Mouse (Mus musculus) forebrain, embryonic 13.5 days (tissue): Measurements from ENCODE around the gene Krt8. TPM values are rescaled to one million over a fixed set of nuclear protein-coding genes. Genes with fewer than 3 reads are reported as not detected.
"Not testable (repeated sequence)": the region's sequence is repeated elsewhere in the genome, so short reads cannot be mapped to it uniquely, and the experiment has no call there.

Source experiments
- ATAC-seq: fragments of 200-750 bp; cut with Nextera tagmentation; 2 replicates; pipeline ENCODE4 v1.8.0; 2017
- H3K27ac ChIP-seq: fragments of 300-500 bp; sonication (generic); 2 replicates; pipeline ENCODE4 v1.5.1; 2015; ENCODE audit warnings: inconsistent platforms, mild to moderate bottlenecking, moderate library complexity
- H3K27me3 ChIP-seq: fragments of 300-500 bp; sonication (generic); 2 replicates; pipeline ENCODE4 v1.6.1; 2015; ENCODE audit warnings: mild to moderate bottlenecking, inconsistent platforms
- H3K36me3 ChIP-seq: fragments of 300-500 bp; sonication (generic); 2 replicates; pipeline ENCODE4 v1.6.1; 2015; ENCODE audit warnings: mild to moderate bottlenecking, inconsistent platforms; ENCODE audit not compliant: poor library complexity, severe bottlenecking
- H3K4me1 ChIP-seq: fragments of 300-500 bp; sonication (generic); 2 replicates; pipeline ENCODE4 v1.6.1; 2015; ENCODE audit warnings: inconsistent platforms
- H3K4me2 ChIP-seq: fragments of 300-500 bp; sonication (generic); 2 replicates; pipeline ENCODE4 v1.6.1; 2015; ENCODE audit warnings: inconsistent platforms, mild to moderate bottlenecking, moderate library complexity
- H3K4me3 ChIP-seq: fragments of 300-500 bp; sonication (generic); 2 replicates; pipeline ENCODE4 v1.5.1; 2015; ENCODE audit warnings: mild to moderate bottlenecking, inconsistent platforms
- H3K9ac ChIP-seq: fragments of 300-500 bp; sonication (generic); 2 replicates; pipeline ENCODE4 v1.6.1; 2015; ENCODE audit warnings: mild to moderate bottlenecking, inconsistent platforms
- H3K9me3 ChIP-seq: fragments of 300-500 bp; sonication (generic); replicated peaks from 2 replicates; pipeline ENCODE4 v1.6.1; 2016; ENCODE audit warnings: inconsistent platforms
- WGBS: fragments of 180-500 bp; shearing (Covaris S2); methylation state at CpG from one replicate; pipeline ENCODE4 v1.1.7; 2015; 5-methylcytosine and 5-hydroxymethylcytosine counted together
- polyA plus RNA-seq: library from polyadenylated mRNA; unstranded; fragments of >200 nt; fragmentation: Nextera tagmentation; extraction: Ambion mirVana; gene quantifications from 2 replicates; pipeline ENCODE4 v1.2.1, GENCODE M21; 2015

Krt8 gene
- polyA plus RNA-seq, 1 experiment from 2014 or later, result 1.7 TPM

DNA sequence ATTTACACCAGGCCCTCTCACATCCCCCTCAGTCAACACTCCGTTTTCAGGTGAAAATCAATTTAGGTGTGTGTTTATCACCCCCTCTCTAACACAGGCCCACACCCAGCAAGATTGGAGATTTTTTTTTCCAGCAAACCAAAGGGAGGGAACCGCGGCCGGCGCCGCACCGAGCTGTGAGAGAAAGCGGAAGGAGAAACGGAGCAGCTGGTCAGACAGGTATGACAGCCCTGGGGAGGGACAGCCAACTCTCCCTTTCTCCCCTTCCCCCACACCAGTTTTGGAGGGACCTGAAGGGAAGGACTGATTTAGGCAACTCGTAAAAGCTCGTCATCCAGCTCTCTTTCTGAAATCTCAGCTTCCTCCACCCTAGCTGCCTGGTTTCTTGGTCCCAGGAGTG, 2.0 kb upstream of the Krt8 start:
- Histone ChIP-seq H3K27me3 (peaks cover 60% of the 10 kb centered on the region), H3K9me3 (no peaks in the 10 kb centered on the region), H3K4me1 (peaks cover 22% of the 10 kb centered on the region), H3K4me3 (no peak overlapping the region), H3K4me2 (no peak overlapping the region), H3K36me3 (no peaks in the 10 kb centered on the region), H3K9ac (no peak overlapping the region), H3K27ac (no peak overlapping the region)
- 37% methylated on average over 11 of the region's 11 CpGs for WGBS
- ATAC-seq, result no peak

GRCm38 (mm10) chr15:102005290-102005689, 1.0 kb upstream of the Krt8 start:
- Histone ChIP-seq H3K4me3 (no peak overlapping the region), H3K27me3 (peaks cover 69% of the 10 kb centered on the region), H3K9ac (no peak overlapping the region), H3K27ac (no peak overlapping the region), H3K36me3 (no peaks in the 10 kb centered on the region), H3K9me3 (no peaks in the 10 kb centered on the region), H3K4me2 (no peak overlapping the region), H3K4me1 (peaks cover 22% of the 10 kb centered on the region)
- ATAC-seq, result no peak
- WGBS, result 53% methylated on average over 4 of the region's 4 CpGs

DNA sequence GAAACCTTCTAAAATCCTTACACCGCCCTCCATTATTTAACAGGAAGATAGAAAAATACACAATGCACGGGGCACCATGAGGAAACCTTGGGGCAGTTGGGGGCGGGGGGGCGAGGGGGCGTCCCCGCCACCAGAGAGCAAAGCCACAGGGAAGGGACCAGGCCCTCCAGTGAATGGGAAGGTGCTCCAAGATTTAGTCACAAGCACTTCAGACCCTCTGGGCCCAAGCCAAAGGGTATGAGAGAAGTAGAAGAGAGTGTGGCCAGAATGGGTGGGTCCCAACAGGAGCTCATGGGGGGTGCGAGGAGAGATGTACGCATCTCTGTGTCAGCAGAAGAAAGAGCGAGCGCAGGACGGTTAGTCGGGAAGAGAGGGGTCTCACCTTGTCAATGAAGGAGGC, 766 bp downstream of the Krt8 start:
- peak overlapping the region; percentile 21 for H3K4me3 ChIP-seq
- ATAC-seq, result no peak
- 9% methylated on average over 12 of the region's 12 CpGs for WGBS

DNA sequence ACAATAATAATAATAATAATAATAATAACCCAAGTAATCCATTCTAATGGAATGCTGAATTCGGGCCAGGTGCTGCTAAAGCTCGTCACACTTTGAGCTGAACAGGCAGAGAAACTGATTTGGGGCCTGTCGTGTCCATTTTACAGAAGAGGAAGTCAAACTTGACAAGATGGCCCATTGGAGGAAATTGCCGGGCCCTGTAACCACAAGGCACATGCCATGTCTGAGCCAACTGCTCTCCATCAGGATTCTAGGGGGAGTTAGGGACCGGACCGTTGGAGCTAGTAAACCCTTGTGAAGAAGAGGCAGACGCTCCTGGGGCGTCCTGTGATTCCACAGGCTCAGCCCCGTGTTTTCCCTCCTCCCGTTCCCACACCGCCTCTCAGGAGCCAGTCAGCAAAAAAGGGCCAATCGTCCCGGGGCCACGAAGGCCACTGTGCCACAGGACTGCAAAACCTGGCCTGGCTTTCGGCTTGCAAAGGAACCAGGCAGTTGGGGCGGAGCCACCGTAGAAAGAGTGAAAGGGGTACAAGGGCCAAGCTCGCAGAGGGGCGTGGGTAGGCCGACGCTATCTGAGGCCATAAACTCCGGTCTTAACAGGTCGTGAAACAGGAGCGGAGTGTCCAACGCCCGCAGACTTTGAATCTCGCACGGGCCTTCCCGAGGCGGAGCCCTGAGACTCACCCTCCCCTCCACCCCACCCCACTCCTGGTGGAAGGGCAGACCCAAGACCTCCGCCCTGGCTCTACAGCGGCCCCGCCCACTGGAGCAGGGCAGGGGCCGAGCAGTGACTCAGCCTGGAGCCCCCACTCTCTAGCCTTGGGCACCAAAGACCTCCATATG, 1.4 kb downstream of the Krt8 start:
- Histone ChIP-seq H3K36me3 (no peaks in the 10 kb centered on the region), H3K4me3 (peak overlapping the region; percentile 21), H3K27me3 (peaks cover 66% of the 10 kb centered on the region), H3K27ac (no peak overlapping the region), H3K4me1 (peaks cover 20% of the 10 kb centered on the region), H3K9me3 (no peaks in the 10 kb centered on the region), H3K4me2 (peak overlapping the region; percentile 52), H3K9ac (peak overlapping the region; percentile 39; the same call in 1 of the 2 replicates)
- ATAC-seq, result no peak; the same call in 1 of the 2 replicates
- 4% methylated on average over 34 of the region's 34 CpGs for WGBS

More for the DNA sequence above, 766 bp downstream of the Krt8 start:
- peaks cover 68% of the 10 kb centered on the region for H3K27me3 ChIP-seq
- H3K36me3 ChIP-seq, result no peaks in the 10 kb centered on the region
- no peak overlapping the region for H3K9ac ChIP-seq
- H3K4me1 ChIP-seq, result peaks cover 22% of the 10 kb centered on the region
- H3K4me2 ChIP-seq, result peak overlapping the region; percentile 52
- no peak overlapping the region for H3K27ac ChIP-seq
- no peaks in the 10 kb centered on the region for H3K9me3 ChIP-seq

- peaks cover 8% of the 10 kb centered on the region for H3K4me1 ChIP-seq
- no peak overlapping the region for H3K9ac ChIP-seq
- H3K4me2 ChIP-seq, result no peak overlapping the region
- H3K36me3 ChIP-seq, result no peaks in the 10 kb centered on the region
- 0 out of 2 replicates have a peak, but pooled peaks cover 6% of the 10 kb centered on the region for H3K9me3 ChIP-seq
- H3K27ac ChIP-seq, result no peak overlapping the region
- ATAC-seq, result no peak
- 83% methylated on average over 11 of the region's 11 CpGs for WGBS
- no peak overlapping the region for H3K4me3 ChIP-seq
- H3K27me3 ChIP-seq, result peaks cover 43% of the 10 kb centered on the region
These were observed 4.5 kb downstream of the Krt8 start for GRCm38 (mm10) chr15:101999676-102000335.

DNA sequence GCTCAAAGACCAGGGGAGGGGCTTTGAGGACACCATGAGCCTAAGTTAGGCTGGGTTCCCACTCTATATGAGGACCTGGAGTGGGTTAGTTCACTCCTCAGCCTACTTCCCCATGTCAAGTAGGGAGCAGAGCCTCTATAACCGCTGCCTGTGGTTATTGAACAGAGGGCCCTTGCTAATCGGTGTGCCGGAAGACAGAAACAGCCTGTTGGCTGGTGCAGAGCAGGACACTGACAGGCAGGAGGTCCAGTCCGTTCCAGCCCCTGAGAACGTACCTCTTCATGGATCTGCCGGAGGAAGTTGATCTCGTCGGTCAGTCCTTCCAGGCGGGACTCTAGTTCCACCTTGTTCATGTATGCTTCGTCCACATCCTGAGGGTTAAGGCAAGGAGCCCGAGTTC, 5.1 kb downstream of the Krt8 start:
- Histone ChIP-seq H3K36me3 (no peaks in the 10 kb centered on the region), H3K4me1 (peaks cover 8% of the 10 kb centered on the region), H3K9ac (no peak overlapping the region), H3K27ac (no peak overlapping the region), H3K4me2 (no peak overlapping the region), H3K27me3 (peaks cover 37% of the 10 kb centered on the region), H3K4me3 (no peak overlapping the region), H3K9me3 (0 out of 2 replicates have a peak, but pooled peaks cover 6% of the 10 kb centered on the region)
- ATAC-seq, result no peak
- WGBS, result 90% methylated on average over 11 of the region's 11 CpGs

GRCm38 (mm10) chr15:101996450-101997078, 7.7 kb downstream of the Krt8 start:
- not testable (repeated sequence) for H3K4me1 ChIP-seq, ATAC-seq, H3K9ac ChIP-seq

DNA sequence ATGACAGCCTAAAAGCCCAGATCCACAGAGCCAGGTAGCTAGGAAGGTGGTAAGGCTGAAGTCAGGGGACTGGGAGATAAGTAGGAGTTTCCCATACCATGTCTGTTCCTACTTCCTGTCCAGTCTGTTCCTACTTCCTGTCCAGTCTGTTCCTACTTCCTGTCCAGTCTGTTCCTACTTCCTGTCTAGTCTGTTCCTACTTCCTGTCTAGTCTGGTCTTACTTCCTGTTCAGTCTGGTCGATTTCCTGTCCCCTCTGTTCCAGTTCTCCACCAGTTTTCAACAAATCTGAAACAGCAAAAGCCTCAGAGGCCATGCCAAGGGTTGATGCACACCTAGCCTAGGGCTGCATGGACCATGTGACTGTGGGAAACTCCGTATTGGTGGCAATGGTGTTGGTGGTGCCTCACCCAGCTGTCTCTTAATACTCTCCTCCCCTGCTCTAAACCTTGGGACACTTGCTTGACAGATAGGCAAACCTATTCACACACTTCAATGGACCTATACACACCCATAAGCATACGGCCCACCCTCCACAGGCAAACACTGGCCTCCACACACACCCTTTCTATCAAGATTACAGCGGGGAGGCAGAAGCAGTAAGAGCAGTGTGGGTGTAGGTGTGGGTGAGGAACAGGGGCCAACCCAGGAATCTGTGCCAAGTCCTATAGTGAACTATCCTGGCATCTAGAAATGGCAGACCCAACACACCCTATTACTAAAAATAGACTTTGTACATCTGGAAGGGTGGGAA, 8.6 kb downstream of the Krt8 start:
- 81% methylated on average over 4 of the region's 4 CpGs for WGBS
- Histone ChIP-seq H3K4me2 (no peak overlapping the region), H3K27me3 (peaks cover 11% of the 10 kb centered on the region), H3K9ac (no peak overlapping the region), H3K36me3 (no peaks in the 10 kb centered on the region), H3K27ac (no peak overlapping the region), H3K9me3 (0 out of 2 replicates have a peak, but pooled peaks cover 6% of the 10 kb centered on the region), H3K4me1 (no peaks in the 10 kb centered on the region), H3K4me3 (no peak overlapping the region)
- no peak for ATAC-seq

More at GRCm38 (mm10) chr15:101996450-101997078, 7.7 kb downstream of the Krt8 start:
- not testable (repeated sequence) for H3K4me2 ChIP-seq, H3K4me3 ChIP-seq, H3K36me3 ChIP-seq, H3K27ac ChIP-seq, H3K9me3 ChIP-seq
- WGBS, result 85% methylated on average over 11 of the region's 11 CpGs
- peaks cover 17% of the 10 kb centered on the region for H3K27me3 ChIP-seq

DNA sequence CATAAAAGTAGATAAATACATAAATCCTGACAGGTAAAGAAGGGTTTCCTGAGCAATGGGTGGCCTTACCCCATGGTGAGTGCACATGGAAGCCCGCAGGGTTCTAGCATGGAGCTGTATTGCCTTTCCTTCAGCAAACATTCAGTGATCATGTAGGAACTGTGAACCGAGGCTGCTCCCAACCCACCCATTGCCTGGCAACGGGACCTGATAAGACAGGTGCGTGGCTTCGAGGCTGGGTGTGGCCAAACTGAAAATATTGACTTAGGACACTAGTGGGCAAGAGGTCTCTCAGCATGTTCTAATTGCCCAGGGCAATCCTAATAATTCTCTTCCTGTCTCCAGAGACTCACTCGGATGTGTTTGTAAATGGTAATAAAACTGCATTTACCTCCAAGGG, 9.9 kb downstream of the Krt8 start:
- Histone ChIP-seq H3K9ac (no peak overlapping the region), H3K4me2 (no peak overlapping the region), H3K4me3 (no peak overlapping the region), H3K9me3 (0 out of 2 replicates have a peak, but pooled peaks cover 6% of the 10 kb centered on the region), H3K27ac (no peak overlapping the region), H3K4me1 (no peaks in the 10 kb centered on the region), H3K36me3 (no peaks in the 10 kb centered on the region), H3K27me3 (peaks cover 5% of the 10 kb centered on the region; the same call in 1 of the 2 replicates)
- WGBS, result 88% methylated on average over 6 of the region's 6 CpGs
- no peak for ATAC-seq

DNA sequence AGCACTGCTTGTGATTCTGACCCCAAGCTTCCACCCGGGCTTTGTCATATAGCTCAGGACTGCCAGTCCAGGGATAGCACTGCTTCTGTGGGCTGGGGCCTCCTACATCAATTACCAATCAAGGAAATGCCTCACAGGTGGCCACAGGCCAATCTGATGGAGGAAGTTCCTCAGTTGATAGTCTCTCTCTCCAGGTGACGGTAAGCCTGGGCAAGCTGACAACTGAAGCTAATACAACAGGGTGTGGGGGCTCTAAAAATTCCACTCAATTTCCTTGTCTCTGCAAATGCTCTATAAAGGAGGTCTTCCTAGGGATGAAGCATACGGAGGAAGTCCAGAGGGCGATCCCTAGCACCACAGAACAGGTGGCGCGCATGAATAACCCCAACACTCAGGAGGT, 13.3 kb downstream of the Krt8 start:
- H3K27me3 ChIP-seq, result peaks cover 8% of the 10 kb centered on the region; the same call in 1 of the 2 replicates
- WGBS, result 90% methylated on average over 6 of the region's 6 CpGs
- no peak for ATAC-seq
- H3K4me3 ChIP-seq, result no peak overlapping the region
- no peaks in the 10 kb centered on the region for H3K4me1 ChIP-seq
- H3K27ac ChIP-seq, result no peak overlapping the region
- no peaks in the 10 kb centered on the region for H3K36me3 ChIP-seq
- H3K9me3 ChIP-seq, result 0 out of 2 replicates have a peak, but pooled peaks cover 6% of the 10 kb centered on the region
- no peak overlapping the region for H3K9ac ChIP-seq
- H3K4me2 ChIP-seq, result no peak overlapping the region

DNA sequence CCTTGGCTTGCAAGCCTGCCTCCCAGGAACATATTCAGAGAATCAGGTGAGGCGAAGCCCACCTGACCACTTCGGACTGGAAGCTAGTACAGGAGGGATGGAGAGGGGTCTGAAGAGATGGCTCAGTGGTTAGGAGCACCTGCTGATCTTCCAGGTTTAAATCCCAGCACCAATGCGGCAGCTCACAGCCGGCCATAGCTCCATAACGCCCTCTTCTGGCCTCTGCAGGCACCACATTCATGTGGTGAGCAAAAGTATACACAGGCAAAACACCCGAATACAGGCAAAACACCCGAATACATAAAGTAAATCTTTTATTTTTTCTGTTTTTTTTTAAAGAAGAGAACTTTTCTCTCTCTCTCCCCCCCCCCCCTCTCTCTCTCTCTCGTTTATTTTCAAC, 15.6 kb downstream of the Krt8 start:
- no peaks in the 10 kb centered on the region for H3K36me3 ChIP-seq
- H3K4me2 ChIP-seq, result no peak overlapping the region
- H3K27me3 ChIP-seq, result peaks cover 8% of the 10 kb centered on the region; the same call in 1 of the 2 replicates
- H3K9me3 ChIP-seq, result no peaks in the 10 kb centered on the region
- ATAC-seq, result no peak
- H3K27ac ChIP-seq, result no peak overlapping the region
- 65% methylated on average over 8 of the region's 8 CpGs for WGBS
- H3K4me3 ChIP-seq, result no peak overlapping the region
- 0 out of 2 replicates have a peak, but pooled peaks cover 4% of the 10 kb centered on the region for H3K4me1 ChIP-seq
- H3K9ac ChIP-seq, result no peak overlapping the region
